Mouse (Mus musculus) thymus, adult 2 months (tissue): Measurements from ENCODE around the gene Nlgn1. TPM values are rescaled to one million over a fixed set of nuclear protein-coding genes. Genes with fewer than 3 reads are reported as not detected.

ENCODE experiments used
- DNase-seq: peaks from one replicate; pipeline ENCODE4 v3.0.0; 2021
- H3K27ac ChIP-seq: fragments of 200-500 bp; 2 replicates; pipeline ENCODE4 v1.5.1; 2012; ENCODE audit warnings: low read length, control low read depth; ENCODE audit not compliant: control insufficient read depth, insufficient read depth
- H3K27me3 ChIP-seq: fragments of 200-500 bp; 2 replicates; pipeline ENCODE4 v1.6.1; 2012; ENCODE audit warnings: mild to moderate bottlenecking, low read length, moderate library complexity, mixed read lengths; ENCODE audit not compliant: control insufficient read depth, insufficient read depth
- H3K36me3 ChIP-seq: fragments of 200-500 bp; 2 replicates; pipeline ENCODE4 v1.6.1; 2012; ENCODE audit warnings: mild to moderate bottlenecking, low read length, moderate library complexity; ENCODE audit not compliant: control insufficient read depth, insufficient read depth
- H3K4me1 ChIP-seq: fragments of 200-500 bp; replicated peaks from 2 replicates; pipeline ENCODE4 v1.6.1; 2012; ENCODE audit warnings: low read length; ENCODE audit not compliant: control insufficient read depth, insufficient read depth
- H3K4me3 ChIP-seq: fragments of 200-500 bp; 2 replicates; pipeline ENCODE4 v1.5.1; 2012; ENCODE audit warnings: mild to moderate bottlenecking, low read length, control low read depth, moderate library complexity; ENCODE audit not compliant: control insufficient read depth, insufficient read depth
- CTCF ChIP-seq: fragments of 200-500 bp; IDR thresholded peaks from 2 replicates; pipeline ENCODE4 v1.5.1; 2012; ENCODE audit warnings: mild to moderate bottlenecking, control low read depth, low read length, moderate library complexity, borderline replicate concordance; ENCODE audit not compliant: control insufficient read depth, poor library complexity, insufficient read depth; ENCODE audit errors: extremely low read depth
- POLR2A ChIP-seq: fragments of 200-500 bp; IDR thresholded peaks from 2 replicates; pipeline ENCODE4 v1.6.1; 2012; ENCODE audit warnings: mild to moderate bottlenecking, low read length, control low read depth, moderate library complexity; ENCODE audit not compliant: control insufficient read depth, poor library complexity, insufficient read depth; ENCODE audit errors: extremely low read depth
- WGBS: fragments of 180-500 bp; shearing (Covaris S2); methylation state at CpG from one replicate; pipeline ENCODE4 v1.1.7; 2018; 5-methylcytosine and 5-hydroxymethylcytosine counted together
- polyA plus RNA-seq: library from polyadenylated mRNA; depleted of rRNA; stranded (reverse); fragments of >200 nt; gene quantifications from 2 replicates; pipeline ENCODE4 v1.2.3, GENCODE M21; 2012

The Nlgn1 gene
- polyA plus RNA-seq, 1 experiment, result 0.96 TPM

DNA sequence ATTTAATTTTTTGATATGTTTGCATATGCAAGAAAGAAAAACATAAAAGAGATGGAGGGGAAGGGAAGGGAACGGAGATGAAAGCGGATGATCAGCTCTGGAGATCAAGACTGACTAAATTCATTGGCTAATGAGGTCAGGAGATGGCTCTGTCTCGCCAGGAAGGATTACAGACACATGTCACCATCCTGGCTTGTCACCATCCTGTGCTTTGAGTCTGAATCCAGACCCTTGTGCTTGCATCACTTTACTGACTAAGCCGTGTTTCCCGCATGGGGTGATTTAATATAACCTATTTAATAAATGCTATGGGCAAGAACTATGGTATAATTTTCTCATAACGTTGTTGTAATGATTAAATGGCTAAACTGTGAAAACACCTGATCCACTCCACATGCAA is 202.8 kb downstream of the Nlgn1 start:
- 79% methylated on average over 6 of the region's 6 CpGs for WGBS
- DNase-seq, result no peak
- Histone ChIP-seq H3K4me3 (no peak overlapping the region), H3K27ac (no peak overlapping the region), H3K4me1 (no peaks in the 10 kb centered on the region), H3K27me3 (no peaks in the 10 kb centered on the region), H3K36me3 (no peaks in the 10 kb centered on the region)
- TF ChIP-seq POLR2A (no peak), CTCF (no peak)

DNA sequence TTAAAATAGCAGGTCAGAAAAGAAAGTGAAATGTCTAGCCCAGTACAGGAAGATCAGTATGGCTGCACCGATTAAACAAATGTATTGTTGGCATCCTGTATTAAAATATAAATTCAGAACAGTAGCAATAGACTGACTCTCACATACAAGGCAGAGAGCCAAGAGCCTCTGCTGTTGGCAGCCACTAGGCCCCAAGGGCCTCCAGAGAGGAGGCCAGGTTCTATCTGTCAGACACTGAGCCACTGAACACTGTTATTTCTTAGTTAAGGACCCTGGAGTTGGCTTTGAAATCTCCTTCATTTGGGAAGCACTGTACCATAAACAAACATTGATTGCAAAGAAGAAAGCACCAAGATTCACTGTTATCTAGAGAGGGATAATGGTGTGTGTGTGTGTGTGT is 215.2 kb downstream of the Nlgn1 start:
- Histone ChIP-seq H3K36me3 (no peaks in the 10 kb centered on the region), H3K4me1 (no peaks in the 10 kb centered on the region), H3K4me3 (no peak overlapping the region), H3K27ac (no peak overlapping the region), H3K27me3 (no peaks in the 10 kb centered on the region)
- WGBS, result 97% methylated on average over 1 of the region's 1 CpGs
- DNase-seq, result no peak
- TF ChIP-seq POLR2A, result no peak
- TF ChIP-seq CTCF, result no peak

DNA sequence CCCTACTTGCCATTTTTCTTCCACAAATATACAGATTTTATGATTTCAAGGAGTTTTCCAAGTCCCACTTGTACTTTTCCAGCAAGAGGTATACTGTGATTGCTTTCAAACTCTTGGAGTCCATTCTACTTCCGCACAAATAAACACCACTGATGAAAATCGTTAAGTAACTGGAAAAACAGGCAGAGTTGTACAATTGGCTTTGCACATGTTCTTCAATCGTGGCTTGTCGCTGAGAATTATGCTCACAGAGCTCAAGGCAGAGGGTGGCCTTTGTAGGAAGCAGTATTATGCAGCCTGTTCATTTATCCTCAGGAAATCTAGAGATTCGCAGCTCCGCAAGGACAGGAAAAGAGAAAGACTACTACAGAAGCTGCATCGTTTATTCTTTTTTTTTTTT is 225.9 kb downstream of the Nlgn1 start:
- H3K4me3 ChIP-seq, result no peak overlapping the region
- H3K27me3 ChIP-seq, result no peaks in the 10 kb centered on the region
- H3K4me1 ChIP-seq, result no peaks in the 10 kb centered on the region
- WGBS, result 93% methylated on average over 7 of the region's 7 CpGs
- DNase-seq, result no peak
- TF ChIP-seq CTCF (no peak), POLR2A (no peak)
- no peaks in the 10 kb centered on the region for H3K36me3 ChIP-seq
- H3K27ac ChIP-seq, result no peak overlapping the region

DNA sequence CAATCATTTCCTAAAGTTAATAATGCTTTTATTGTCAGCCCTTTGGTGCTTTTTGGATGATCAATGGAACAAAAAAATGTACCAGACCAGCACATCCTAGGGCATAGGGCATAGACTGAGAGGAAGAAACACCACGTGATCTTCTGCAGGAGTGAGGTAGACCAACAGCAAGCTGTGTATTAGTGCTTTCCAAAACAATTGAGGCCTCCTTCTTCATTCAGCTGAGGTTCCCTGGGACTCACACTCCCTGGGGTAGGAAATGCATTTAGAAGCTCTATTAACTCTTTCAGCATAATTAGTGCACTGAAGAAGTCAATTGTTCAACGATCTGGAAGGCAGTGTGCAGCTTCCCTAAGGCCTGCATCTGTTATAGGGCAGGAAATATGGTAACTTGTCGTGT is 226.7 kb downstream of the Nlgn1 start:
- Histone ChIP-seq H3K27ac (no peak overlapping the region), H3K27me3 (no peaks in the 10 kb centered on the region), H3K36me3 (no peaks in the 10 kb centered on the region), H3K4me1 (no peaks in the 10 kb centered on the region), H3K4me3 (no peak overlapping the region)
- DNase-seq, result no peak
- 61% methylated on average over 3 of the region's 3 CpGs for WGBS
- TF ChIP-seq CTCF, result no peak
- TF ChIP-seq POLR2A, result no peak

DNA sequence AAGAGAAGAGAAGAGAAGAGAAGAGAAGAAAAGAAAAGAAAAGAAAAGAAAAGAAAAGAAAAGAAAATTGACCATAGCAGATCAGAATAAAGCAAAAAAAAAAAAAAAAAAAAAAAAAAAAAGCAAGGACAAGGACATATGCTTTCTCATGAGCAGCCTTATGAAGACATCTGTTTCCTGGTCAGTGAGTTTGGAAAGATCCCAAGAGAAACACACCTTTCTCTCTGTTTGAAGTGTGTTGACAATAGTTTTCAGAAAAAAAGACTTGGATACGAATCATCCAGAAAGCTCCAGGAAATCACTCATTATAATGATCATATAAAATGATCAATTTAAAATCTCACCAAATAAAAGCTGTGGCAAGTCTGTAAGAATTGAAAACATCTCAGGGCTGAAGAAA is 230.0 kb downstream of the Nlgn1 start:
- Histone ChIP-seq H3K27me3 (no peaks in the 10 kb centered on the region), H3K4me3 (no peak overlapping the region), H3K27ac (no peak overlapping the region), H3K36me3 (no peaks in the 10 kb centered on the region), H3K4me1 (no peaks in the 10 kb centered on the region)
- DNase-seq, result no peak
- WGBS, result 92% methylated on average over 1 of the region's 1 CpGs
- TF ChIP-seq CTCF (no peak), POLR2A (no peak)

DNA sequence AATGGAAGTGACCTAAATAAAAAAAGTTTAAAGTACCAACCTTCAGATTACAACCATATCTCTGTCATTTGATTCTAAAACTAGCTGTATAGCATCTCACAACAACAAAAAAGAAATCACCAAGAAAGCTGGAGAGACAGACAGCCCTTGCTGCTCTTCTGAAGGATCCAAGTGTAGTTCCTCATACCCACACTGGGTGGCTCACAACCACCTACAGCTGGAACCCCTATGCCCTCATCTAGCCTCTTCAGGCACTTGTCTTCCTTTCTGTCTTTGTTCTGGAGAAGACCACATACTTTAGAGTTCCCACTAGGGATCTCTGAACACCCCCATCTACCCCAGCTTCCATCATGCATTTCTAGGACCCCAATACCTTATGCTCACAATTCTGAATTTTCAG is 236.7 kb downstream of the Nlgn1 start:
- Histone ChIP-seq H3K4me1 (no peaks in the 10 kb centered on the region), H3K36me3 (no peaks in the 10 kb centered on the region), H3K27ac (no peak overlapping the region), H3K4me3 (no peak overlapping the region), H3K27me3 (no peaks in the 10 kb centered on the region)
- no peak for DNase-seq
- no peak for TF ChIP-seq CTCF
- no peak for TF ChIP-seq POLR2A

DNA sequence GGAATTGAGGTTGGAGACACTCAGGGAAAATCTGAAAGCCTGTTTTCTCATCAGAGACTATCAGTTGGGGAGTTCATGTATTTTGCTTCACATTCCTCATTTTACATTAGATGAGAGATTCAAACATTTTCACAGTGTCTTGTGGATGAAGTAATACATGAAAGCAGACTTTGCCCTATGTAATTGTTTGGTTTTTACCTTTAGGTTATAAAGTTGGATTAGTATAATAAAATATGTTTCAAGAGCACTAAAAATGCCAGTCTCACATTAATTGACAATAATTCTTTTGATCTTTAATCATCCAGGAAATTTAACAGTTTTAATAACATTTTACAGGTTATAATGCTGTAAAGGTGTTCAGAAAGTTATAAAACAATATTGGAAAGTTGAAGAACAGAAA is 262.9 kb downstream of the Nlgn1 start:
- DNase-seq, result no peak
- H3K36me3 ChIP-seq, result no peaks in the 10 kb centered on the region
- no peak overlapping the region for H3K4me3 ChIP-seq
- H3K27ac ChIP-seq, result no peak overlapping the region
- TF ChIP-seq CTCF (no peak), POLR2A (no peak)
- H3K4me1 ChIP-seq, result no peaks in the 10 kb centered on the region
- no peaks in the 10 kb centered on the region for H3K27me3 ChIP-seq
